Mouse (Mus musculus) forebrain, embryonic 16.5 days (tissue): ENCODE measurements around the gene Ndufs8. TPM values are rescaled to one million over a fixed set of nuclear protein-coding genes. Genes with fewer than 3 reads are reported as not detected.

ENCODE experiments used
- ATAC-seq: fragments of 200-750 bp; cut with Nextera tagmentation; 2 replicates; pipeline ENCODE4 v1.8.0; 2017; ENCODE audit warnings: mild to moderate bottlenecking, moderate library complexity
- H3K27ac ChIP-seq: fragments of 300-500 bp; sonication (generic); 2 replicates; pipeline ENCODE4 v1.5.1; 2014; ENCODE audit warnings: low read length, control low read depth
- H3K27me3 ChIP-seq: fragments of 300-500 bp; sonication (generic); replicated peaks from 2 replicates; pipeline ENCODE4 v1.6.1; 2014; ENCODE audit warnings: low read length; ENCODE audit not compliant: control insufficient read depth, insufficient read depth
- H3K36me3 ChIP-seq: fragments of 300-500 bp; sonication (generic); 2 replicates; pipeline ENCODE4 v1.6.1; 2014; ENCODE audit not compliant: control insufficient read depth, insufficient read depth
- H3K4me1 ChIP-seq: fragments of 300-500 bp; sonication (generic); replicated peaks from 2 replicates; pipeline ENCODE4 v1.6.1; 2014; ENCODE audit warnings: low read length; ENCODE audit not compliant: control insufficient read depth, insufficient read depth
- H3K4me2 ChIP-seq: fragments of 300-500 bp; sonication (generic); 2 replicates; pipeline ENCODE4 v1.6.1; 2014; ENCODE audit warnings: mild to moderate bottlenecking, low read length, control low read depth
- H3K4me3 ChIP-seq: fragments of 300-500 bp; sonication (generic); replicated peaks from 2 replicates; pipeline ENCODE4 v1.5.1; 2014; ENCODE audit warnings: mild to moderate bottlenecking, low read length, control low read depth
- H3K9ac ChIP-seq: fragments of 300-500 bp; sonication (generic); replicated peaks from 2 replicates; pipeline ENCODE4 v1.6.1; 2014; ENCODE audit warnings: low read depth, low read length, control low read depth
- H3K9me3 ChIP-seq: fragments of 300-500 bp; sonication (generic); 2 replicates; pipeline ENCODE4 v1.6.1; 2016; ENCODE audit warnings: low read length; ENCODE audit not compliant: control insufficient read depth
- WGBS: fragments of 180-500 bp; shearing (Covaris S2); extraction: QIAGEN DNeasy Blood & Tissue Kit; methylation state at CpG from one replicate; pipeline ENCODE4 v1.1.7; 2014; 5-methylcytosine and 5-hydroxymethylcytosine counted together
- polyA plus RNA-seq: library from polyadenylated mRNA; unstranded; fragments of >200 nt; fragmentation: Nextera tagmentation; extraction: Ambion mirVana; gene quantifications from 2 replicates; pipeline ENCODE4 v1.2.1, GENCODE M21; 2015

The Ndufs8 gene
- polyA plus RNA-seq, 1 experiment from 2014 or later, result 207 TPM

- no peaks in the 10 kb centered on the region for H3K4me1 ChIP-seq
- H3K9ac ChIP-seq, result no peak overlapping the region
- H3K36me3 ChIP-seq, result peaks cover under 1% of the 10 kb centered on the region
- H3K4me2 ChIP-seq, result no peak overlapping the region
- no peak for ATAC-seq
- H3K9me3 ChIP-seq, result no peaks in the 10 kb centered on the region
- 87% methylated on average over 7 of the region's 7 CpGs for WGBS
- no peak overlapping the region for H3K4me3 ChIP-seq
- H3K27ac ChIP-seq, result no peak overlapping the region
- H3K27me3 ChIP-seq, result no peaks in the 10 kb centered on the region
Observed at GRCm38 (mm10) chr19:3898952-3899351, 13.6 kb downstream of the Ndufs8 start.

- Histone ChIP-seq H3K9ac (no peak overlapping the region), H3K36me3 (peaks cover 11% of the 10 kb centered on the region), H3K4me1 (no peaks in the 10 kb centered on the region), H3K27me3 (no peaks in the 10 kb centered on the region), H3K27ac (no peak overlapping the region), H3K9me3 (no peaks in the 10 kb centered on the region), H3K4me2 (no peak overlapping the region), H3K4me3 (no peak overlapping the region)
- no peak for ATAC-seq
- 91% methylated on average over 5 of the region's 5 CpGs for WGBS
Observed at GRCm38 (mm10) chr19:3897557-3897956, 15.0 kb downstream of the Ndufs8 start.

GRCm38 (mm10) chr19:3896208-3896607 is 16.4 kb downstream of the Ndufs8 start:
- H3K9me3 ChIP-seq, result no peaks in the 10 kb centered on the region
- no peak for ATAC-seq
- no peak overlapping the region for H3K27ac ChIP-seq
- H3K4me2 ChIP-seq, result no peak overlapping the region
- WGBS, result 90% methylated on average over 10 of the region's 10 CpGs
- H3K4me3 ChIP-seq, result no peak overlapping the region
- peaks cover 14% of the 10 kb centered on the region for H3K36me3 ChIP-seq
- no peaks in the 10 kb centered on the region for H3K4me1 ChIP-seq
- H3K27me3 ChIP-seq, result no peaks in the 10 kb centered on the region
- H3K9ac ChIP-seq, result no peak overlapping the region

GRCm38 (mm10) chr19:3895171-3895631 is 17.4 kb downstream of the Ndufs8 start:
- Histone ChIP-seq H3K27me3 (no peaks in the 10 kb centered on the region), H3K36me3 (peaks cover 17% of the 10 kb centered on the region), H3K4me3 (no peak overlapping the region), H3K27ac (no peak overlapping the region), H3K4me2 (no peak overlapping the region), H3K4me1 (no peaks in the 10 kb centered on the region), H3K9ac (no peak overlapping the region), H3K9me3 (no peaks in the 10 kb centered on the region)
- ATAC-seq, result peak; percentile 79
- WGBS, result 21% methylated on average over 3 of the region's 3 CpGs

- 89% methylated on average over 2 of the region's 2 CpGs for WGBS
- H3K9ac ChIP-seq, result no peak overlapping the region
- no peaks in the 10 kb centered on the region for H3K4me1 ChIP-seq
- H3K4me3 ChIP-seq, result no peak overlapping the region
- H3K4me2 ChIP-seq, result no peak overlapping the region
- H3K36me3 ChIP-seq, result peaks cover 20% of the 10 kb centered on the region
- H3K27me3 ChIP-seq, result no peaks in the 10 kb centered on the region
- no peaks in the 10 kb centered on the region for H3K9me3 ChIP-seq
- H3K27ac ChIP-seq, result no peak overlapping the region
- no peak for ATAC-seq
Observed at GRCm38 (mm10) chr19:3894294-3894693, 18.3 kb downstream of the Ndufs8 start.

- Histone ChIP-seq H3K4me1 (no peaks in the 10 kb centered on the region), H3K4me2 (no peak overlapping the region), H3K9me3 (no peaks in the 10 kb centered on the region), H3K4me3 (no peak overlapping the region), H3K27ac (no peak overlapping the region), H3K27me3 (no peaks in the 10 kb centered on the region), H3K9ac (no peak overlapping the region), H3K36me3 (peaks cover 25% of the 10 kb centered on the region)
- 96% methylated on average over 4 of the region's 4 CpGs for WGBS
- no peak for ATAC-seq
Observed at GRCm38 (mm10) chr19:3893545-3894116, 18.9 kb downstream of the Ndufs8 start.

GRCm38 (mm10) chr19:3890181-3890580 is 22.4 kb downstream of the Ndufs8 start:
- Histone ChIP-seq H3K9me3 (no peaks in the 10 kb centered on the region), H3K27me3 (no peaks in the 10 kb centered on the region), H3K9ac (no peak overlapping the region), H3K4me3 (no peak overlapping the region), H3K4me2 (no peak overlapping the region), H3K4me1 (no peaks in the 10 kb centered on the region), H3K27ac (no peak overlapping the region), H3K36me3 (peaks cover 25% of the 10 kb centered on the region)
- WGBS, result 83% methylated on average over 8 of the region's 8 CpGs
- no peak for ATAC-seq

GRCm38 (mm10) chr19:3889096-3889495 is 23.5 kb downstream of the Ndufs8 start:
- H3K4me1 ChIP-seq, result no peaks in the 10 kb centered on the region
- H3K27me3 ChIP-seq, result no peaks in the 10 kb centered on the region
- no peak overlapping the region for H3K4me2 ChIP-seq
- H3K27ac ChIP-seq, result no peak overlapping the region
- ATAC-seq, result no peak
- WGBS, result 93% methylated on average over 5 of the region's 5 CpGs
- peaks cover 25% of the 10 kb centered on the region for H3K36me3 ChIP-seq
- H3K9me3 ChIP-seq, result no peaks in the 10 kb centered on the region
- H3K4me3 ChIP-seq, result no peak overlapping the region
- H3K9ac ChIP-seq, result no peak overlapping the region

GRCm38 (mm10) chr19:3884325-3884990 is 28.1 kb downstream of the Ndufs8 start:
- ATAC-seq, result no peak
- no peak overlapping the region for H3K4me2 ChIP-seq
- no peaks in the 10 kb centered on the region for H3K27me3 ChIP-seq
- H3K9ac ChIP-seq, result no peak overlapping the region
- peaks cover 5% of the 10 kb centered on the region for H3K36me3 ChIP-seq
- no peaks in the 10 kb centered on the region for H3K4me1 ChIP-seq
- no peak overlapping the region for H3K4me3 ChIP-seq
- 80% methylated on average over 6 of the region's 6 CpGs for WGBS
- H3K27ac ChIP-seq, result no peak overlapping the region
- no peaks in the 10 kb centered on the region for H3K9me3 ChIP-seq
